Mouse (Mus musculus): ENCODE data around the gene Ksr1. TPM values are rescaled to one million over a fixed set of nuclear protein-coding genes. Genes with fewer than 3 reads are reported as not detected.
A peak's percentile ranks its signal among the peaks of the same experiment; 100 is the strongest.

The Ksr1 gene
- total and polyA plus RNA-seq, 3 experiments: 9.1 to 27.6 (median 14.6) TPM

DNA sequence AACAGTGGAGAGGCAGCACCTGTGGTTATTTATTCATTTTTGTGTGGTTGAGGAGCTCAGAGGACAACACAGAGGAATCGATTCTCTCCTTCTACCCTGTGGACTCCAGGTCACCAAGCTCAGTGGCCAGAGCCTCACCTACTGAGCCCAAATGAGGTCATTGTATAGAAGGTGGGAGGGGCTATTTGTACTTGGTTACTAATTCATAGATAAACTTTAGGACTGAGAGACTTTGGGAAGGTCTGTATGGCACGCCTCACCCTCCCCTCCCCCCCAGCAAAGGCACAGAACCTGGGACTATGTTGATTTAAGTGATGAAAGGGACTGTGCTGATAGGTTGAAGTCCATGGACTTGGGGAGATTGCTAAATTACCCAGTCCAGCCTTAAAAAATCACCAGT lies 164.2 kb downstream of the Ksr1 start:
- no peak for DNase-seq

DNA sequence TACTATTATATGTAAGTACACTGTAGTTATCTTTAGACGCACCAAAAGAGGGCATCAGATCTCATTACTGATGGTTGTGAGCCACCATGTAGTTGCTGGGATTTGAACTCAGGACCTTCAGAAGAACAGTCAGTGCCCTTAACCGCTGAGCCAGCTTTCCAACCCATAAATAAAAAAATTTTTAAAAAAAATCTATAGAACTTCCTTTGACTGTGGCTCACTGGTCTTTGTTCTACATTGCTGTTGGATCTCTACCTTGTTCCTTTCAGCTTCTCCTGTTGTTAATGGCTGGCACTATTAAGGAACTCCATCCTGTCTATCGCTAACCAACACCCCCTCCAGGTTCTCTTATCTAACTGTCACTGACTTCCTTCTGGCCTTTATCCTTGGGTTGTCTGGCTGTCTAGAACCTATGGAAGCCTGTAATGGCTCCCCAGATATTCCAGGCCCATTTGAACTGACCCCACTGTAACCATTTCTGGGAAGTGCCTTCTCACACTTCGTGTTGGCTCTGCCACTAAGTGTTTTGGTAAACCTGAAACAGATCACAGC lies 166.0 kb downstream of the Ksr1 start:
- no peak for DNase-seq

DNA sequence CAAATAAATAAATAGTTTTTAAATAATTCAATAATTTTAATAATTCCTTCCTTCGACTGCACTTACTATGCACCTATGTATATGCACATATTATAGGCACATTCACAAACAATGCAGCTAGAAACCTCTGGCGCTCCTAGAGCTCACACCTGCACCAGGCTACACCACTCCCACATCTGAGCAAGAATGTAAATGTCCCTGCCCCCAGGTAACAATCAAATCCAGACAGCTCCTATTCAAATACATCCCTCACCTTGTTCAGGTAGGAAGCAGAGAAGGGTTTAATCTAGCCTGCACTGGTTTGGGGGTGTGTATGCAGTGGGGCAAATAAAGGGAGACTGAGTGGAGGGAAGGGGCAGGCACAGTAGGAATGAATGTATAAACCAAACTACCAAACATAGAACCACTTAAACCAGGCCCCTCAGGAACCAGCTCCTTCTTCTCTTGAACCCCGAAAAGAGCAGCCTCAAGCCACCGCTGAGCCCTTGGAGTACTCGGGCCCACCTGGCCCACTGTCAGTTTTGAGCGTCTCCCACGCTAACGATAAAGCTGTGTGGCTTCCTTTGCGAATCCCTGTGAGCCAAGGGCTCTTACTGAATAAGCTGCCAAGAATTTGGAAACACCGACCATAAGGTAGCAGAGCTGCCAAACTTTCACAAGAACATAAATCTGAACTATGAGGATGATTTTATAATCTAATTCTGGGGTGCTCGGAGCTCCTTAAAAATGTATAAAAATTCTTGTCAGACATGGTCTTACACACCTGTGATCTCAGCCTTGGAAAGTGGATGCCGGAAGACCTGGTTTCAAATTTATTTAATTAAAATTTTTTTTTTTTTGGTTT lies 167.8 kb downstream of the Ksr1 start:
- DNase-seq: no peak

DNA sequence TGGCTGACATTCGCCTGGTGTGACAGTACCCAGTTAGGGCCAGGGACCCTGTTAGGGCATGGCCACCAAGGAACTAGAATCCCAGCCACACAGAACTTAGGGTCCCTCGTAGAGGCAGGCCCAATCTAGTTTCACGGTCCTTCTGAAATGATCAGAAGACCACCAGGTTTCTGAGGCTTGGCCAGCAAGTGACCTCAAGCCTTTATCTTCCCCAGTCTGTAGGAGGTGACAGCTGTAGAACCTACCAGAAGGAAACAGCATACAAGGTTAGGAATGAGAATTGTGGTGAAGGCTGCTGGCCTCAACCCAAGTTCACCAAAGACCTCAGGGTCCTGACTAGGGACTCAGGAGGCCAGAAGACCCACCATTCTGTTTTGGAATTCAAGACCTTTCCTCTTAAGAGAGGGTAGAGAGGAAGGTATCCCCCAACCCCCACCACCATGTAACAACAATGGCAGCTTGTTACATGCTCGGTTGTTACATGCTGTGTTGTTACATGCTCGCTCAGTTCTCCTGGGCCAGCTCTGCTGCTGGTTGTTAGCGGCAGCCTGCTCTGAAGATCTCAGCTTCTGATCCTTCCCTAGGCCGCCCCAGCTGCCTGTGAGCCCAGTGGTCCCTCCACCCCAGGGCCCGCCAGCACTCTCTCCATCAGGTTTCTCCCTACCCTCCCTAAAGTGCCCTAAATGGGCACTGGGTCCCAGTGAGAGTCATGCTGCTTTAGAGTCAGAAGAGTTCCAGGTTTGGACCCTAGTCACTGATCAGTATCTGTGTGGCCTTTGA lies 169.3 kb downstream of the Ksr1 start:
- DNase-seq: no peak

DNA sequence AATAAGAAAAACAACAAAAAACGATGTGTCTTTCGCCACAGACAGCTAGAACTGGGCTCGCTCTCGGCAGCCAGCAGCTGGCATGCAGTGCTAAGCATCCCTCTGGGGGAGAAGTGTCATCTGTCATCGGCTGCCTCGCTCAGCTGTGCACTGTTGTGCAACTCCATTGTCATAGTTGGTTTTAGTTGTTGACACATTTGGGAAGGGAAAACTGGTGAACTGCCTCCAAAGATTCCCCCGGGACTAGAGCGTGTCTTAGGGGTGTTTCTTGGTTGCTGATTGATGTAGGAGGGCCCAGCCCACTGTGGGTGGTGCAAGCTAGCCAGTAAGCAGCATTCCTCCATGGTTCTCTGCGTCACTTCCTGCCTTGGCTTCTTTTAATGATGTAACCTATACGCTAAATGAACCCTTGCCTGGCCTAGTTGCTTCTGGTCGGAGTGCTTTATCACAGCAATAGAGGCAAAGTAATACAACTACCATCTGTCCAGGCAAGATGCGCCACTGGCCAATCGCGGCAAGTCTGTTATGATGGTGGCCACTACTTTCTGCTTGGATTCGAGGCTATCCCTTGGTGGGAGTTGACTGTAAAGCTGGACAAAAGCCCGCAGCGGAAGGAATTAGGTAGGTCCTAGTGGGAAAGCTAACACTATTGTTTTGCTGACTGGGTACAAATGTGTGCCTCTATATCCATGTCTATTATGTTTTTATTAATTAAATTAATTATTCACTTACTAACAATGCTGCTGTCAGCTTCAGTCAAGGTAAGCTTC lies 172.6 kb downstream of the Ksr1 start:
- DNase-seq: peak; percentile 44

DNA sequence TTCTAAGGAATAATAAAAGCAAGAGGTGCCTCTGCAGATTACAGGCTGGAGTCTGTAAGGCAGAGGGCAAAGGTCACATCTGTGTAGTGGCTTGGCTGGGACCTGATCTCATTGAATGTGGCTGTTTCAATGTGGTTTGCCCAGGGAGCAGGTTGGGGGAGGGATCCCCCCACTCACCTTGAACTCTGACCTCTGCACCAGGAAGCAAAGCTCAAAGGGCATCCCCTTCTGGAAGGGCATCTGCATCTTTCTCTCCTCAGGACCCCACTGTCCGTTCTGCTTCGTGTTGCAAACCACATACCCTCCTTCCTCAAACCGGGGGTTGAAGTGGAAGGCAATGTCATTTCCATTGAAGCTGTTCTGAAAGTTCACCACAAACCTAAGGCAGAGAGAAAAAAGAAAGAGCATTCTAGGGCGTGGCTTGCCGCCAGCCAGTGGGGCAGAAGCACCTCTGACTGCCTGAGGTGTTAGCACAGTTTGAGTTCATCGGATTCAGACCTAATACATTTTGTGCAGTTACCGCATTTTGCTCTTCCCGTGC lies 173.3 kb downstream of the Ksr1 start:
- no peak for DNase-seq

DNA sequence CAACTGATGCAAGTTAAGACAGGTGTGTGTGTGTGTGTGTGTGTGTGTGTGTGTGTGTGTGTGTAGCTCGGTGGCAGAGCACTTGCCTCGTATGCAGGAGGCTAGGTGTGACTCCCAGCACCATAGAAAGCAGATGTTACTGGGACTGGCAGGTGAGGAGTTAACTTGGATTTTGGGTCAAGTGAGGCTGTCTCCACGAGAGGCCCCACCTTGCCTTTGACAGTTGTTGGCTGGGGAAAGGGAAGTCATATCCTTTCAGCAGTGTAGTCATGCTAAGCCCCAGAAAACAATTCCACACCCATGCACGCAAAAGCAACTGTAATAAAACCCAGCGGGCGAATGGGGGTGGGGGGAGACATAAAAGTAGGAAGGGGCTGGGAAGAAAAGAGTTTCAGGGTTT lies 173.9 kb downstream of the Ksr1 start:
- no peak for DNase-seq

DNA sequence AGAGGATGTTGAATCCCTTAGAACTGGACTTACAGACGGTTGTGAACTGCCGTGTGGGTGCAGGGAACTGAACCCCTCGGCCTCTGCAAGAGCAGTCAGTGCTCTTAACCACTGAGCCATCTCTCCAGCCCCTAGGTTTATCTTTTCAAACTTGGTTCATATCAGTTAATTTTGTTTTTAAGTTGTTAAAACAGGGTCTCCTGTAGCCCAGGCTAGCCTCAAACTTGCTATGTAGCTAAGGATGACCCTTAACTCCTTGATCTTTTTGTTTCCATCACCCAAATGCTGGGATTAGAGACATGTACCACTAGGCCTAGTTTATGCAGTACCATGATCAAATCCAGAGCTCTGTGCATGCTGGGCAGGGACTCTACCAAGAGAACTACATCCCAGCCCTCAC lies 174.5 kb downstream of the Ksr1 start:
- no peak for DNase-seq

DNA sequence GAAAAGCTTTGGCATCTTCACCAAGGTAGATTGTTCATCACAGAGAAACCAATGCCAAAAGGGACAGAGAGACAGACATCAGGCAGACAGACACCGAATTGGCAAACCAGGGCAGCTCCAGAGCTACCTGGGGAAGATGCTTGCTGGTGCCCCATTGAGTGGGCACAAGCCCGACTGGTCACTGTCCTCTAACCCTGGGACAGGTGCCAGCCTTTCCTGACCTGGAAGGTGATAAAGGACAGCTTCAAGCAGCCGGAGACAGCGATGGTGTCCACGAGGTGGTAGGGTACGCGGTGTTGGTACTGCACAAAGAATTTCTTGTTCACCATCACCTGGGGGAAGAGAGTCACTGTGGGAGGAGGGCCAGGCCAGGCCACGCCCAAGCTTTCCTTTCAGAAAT lies 175.1 kb downstream of the Ksr1 start:
- no peak for DNase-seq

DNA sequence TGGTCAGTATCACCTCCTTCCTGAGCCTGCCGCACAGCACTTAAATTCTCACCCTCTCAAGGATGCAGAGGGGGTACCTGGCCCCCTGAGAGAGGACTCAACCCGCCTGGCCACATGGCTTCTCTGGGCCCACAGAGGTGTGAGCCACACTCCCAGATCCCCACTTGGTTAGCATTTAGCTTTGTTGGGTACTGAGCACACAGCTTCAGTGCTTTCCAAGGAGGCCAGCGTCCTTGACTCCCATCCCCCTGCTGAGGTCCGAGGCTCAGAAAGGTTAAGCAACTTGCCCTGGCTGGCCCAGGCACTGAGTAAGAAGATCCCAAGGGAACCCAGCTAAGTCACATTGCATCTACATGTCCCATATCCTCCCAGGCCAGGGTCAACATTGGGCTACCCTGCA lies 178.1 kb downstream of the Ksr1 start:
- no peak for DNase-seq

DNA sequence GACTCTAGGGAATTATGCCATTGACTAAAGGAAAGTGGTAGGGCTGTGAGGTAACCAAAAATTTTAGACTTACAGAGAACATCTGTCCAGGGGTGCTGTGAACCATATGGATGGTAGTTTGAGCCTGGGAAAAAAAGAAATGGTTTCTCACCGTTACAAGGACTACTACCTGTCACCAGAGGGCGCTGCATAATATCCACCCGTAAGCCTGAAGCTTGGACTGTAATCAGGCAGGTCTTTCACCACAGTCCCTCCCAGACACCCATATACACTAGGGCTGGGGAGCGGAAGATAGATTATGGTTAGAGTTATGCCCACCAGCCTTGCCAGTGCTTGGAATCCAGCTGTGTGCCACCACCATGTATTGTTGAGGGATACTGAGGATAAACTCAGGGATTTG lies 178.8 kb downstream of the Ksr1 start:
- peak; percentile 23 for DNase-seq

Other genes starting within 250 kb of the Ksr1 start
- 1 to 10 TPM in 1 of 2 experiments, under 1 TPM in 1; 0.89 to 1.9 TPM for gene Nos2, start 225.6 kb downstream of the Ksr1 start, total RNA-seq (2021)
- 3.6 and 4.2 TPM in 2 replicates for gene Nos2, start 225.6 kb downstream of the Ksr1 start, polyA plus RNA-seq (2012; rRNA removed)
- 10 to 100 TPM; 20.9 to 22.4 TPM for gene Lgals9, start 161.5 kb downstream of the Ksr1 start, total RNA-seq (2021)
- 39.1 and 41.3 TPM in 2 replicates for gene Lgals9, start 161.5 kb downstream of the Ksr1 start, polyA plus RNA-seq (2012; rRNA removed)
- 10 to 100 TPM; 29.4 to 37.0 TPM for gene Wsb1, start 108.3 kb upstream of the Ksr1 start, total RNA-seq (2021)
- gene Wsb1, start 108.3 kb upstream of the Ksr1 start, polyA plus RNA-seq (2012; rRNA removed): 59.1 and 61.2 TPM in 2 replicates
- not detected for gene Gm9964, start 150.5 kb upstream of the Ksr1 start, total RNA-seq (2021)
- gene Gm9964, start 150.5 kb upstream of the Ksr1 start, polyA plus RNA-seq (2012; rRNA removed): not detected in 2 replicates
- 10 to 100 TPM; 49.2 to 62.9 TPM for gene Nf1, start 193.3 kb upstream of the Ksr1 start, total RNA-seq (2021)
- 9.7 and 12.9 TPM in 2 replicates for gene Nf1, start 193.3 kb upstream of the Ksr1 start, polyA plus RNA-seq (2012; rRNA removed)